Mouse (Mus musculus) ES-E14 (cell line): Measurements from ENCODE around the gene Aadacl3. TPM values are rescaled to one million over a fixed set of nuclear protein-coding genes. Genes with fewer than 3 reads are reported as not detected.

Source experiments
- DNase-seq: peaks from one replicate; pipeline ENCODE4 v3.0.0-alpha.2; 2013; ENCODE audit warnings: low read depth, low spot score
- H3K27ac ChIP-seq: 2 replicates; pipeline ENCODE4 v1.5.1; 2012; ENCODE audit warnings: low read depth, mild to moderate bottlenecking, low read length, moderate library complexity, mixed read lengths; ENCODE audit not compliant: poor library complexity, insufficient read depth, severe bottlenecking
- H3K36me3 ChIP-seq: 2 replicates; pipeline ENCODE4 v1.6.1; 2012; ENCODE audit warnings: mild to moderate bottlenecking, low read length, moderate library complexity, mixed read lengths; ENCODE audit not compliant: control insufficient read depth, poor library complexity, insufficient read depth, severe bottlenecking
- H3K4me1 ChIP-seq, 2 experiments: fragments of 150-350 bp in 1 of 2; sonication (generic) in 1 of 2; 2 replicates each; pipeline ENCODE4 v1.6.1; 2012; ENCODE audit warnings: low read length in 2 of 2, mild to moderate bottlenecking in 1 of 2, mixed read lengths in 1 of 2; ENCODE audit not compliant: control insufficient read depth in 2 of 2, insufficient read depth in 2 of 2, poor library complexity in 1 of 2
- H3K4me3 ChIP-seq, 2 experiments: fragments of 150-350 bp in 1 of 2; sonication (generic) in 1 of 2; 2 replicates each; pipeline ENCODE4 v1.5.1; 2012; ENCODE audit warnings: low read length in 2 of 2, low read depth in 1 of 2, mild to moderate bottlenecking in 1 of 2, mixed read lengths in 1 of 2; ENCODE audit not compliant: insufficient read depth in 1 of 2, poor library complexity in 1 of 2, severe bottlenecking in 1 of 2
- H3K9ac ChIP-seq: 2 replicates; pipeline ENCODE4 v1.6.1; 2012; ENCODE audit warnings: low read depth, mild to moderate bottlenecking, low read length, mixed read lengths; ENCODE audit not compliant: poor library complexity, insufficient read depth, severe bottlenecking
- H3K9me3 ChIP-seq: fragments of 150-350 bp; sonication (generic); 2 replicates; pipeline ENCODE4 v1.6.1; 2012; ENCODE audit warnings: low read depth, mild to moderate bottlenecking, low read length; ENCODE audit not compliant: control insufficient read depth, insufficient read depth
- CHD2 ChIP-seq: IDR thresholded peaks from 2 replicates; pipeline ENCODE4 v1.6.1; 2014; ENCODE audit warnings: mild to moderate bottlenecking, low read depth, low read length, inconsistent platforms
- HCFC1 ChIP-seq: IDR thresholded peaks from 2 replicates; pipeline ENCODE4 v1.6.1; 2012; ENCODE audit warnings: low read length, inconsistent platforms, borderline replicate concordance; ENCODE audit not compliant: insufficient read depth
- MAFK ChIP-seq: IDR thresholded peaks from 2 replicates; pipeline ENCODE4 v1.6.1; 2014; ENCODE audit warnings: mild to moderate bottlenecking, low read depth, low read length, inconsistent platforms; ENCODE audit not compliant: insufficient read depth
- ZC3H11A ChIP-seq: IDR thresholded peaks from 2 replicates; pipeline ENCODE4 v1.6.1; 2012; ENCODE audit warnings: low read depth, mild to moderate bottlenecking, inconsistent platforms, low read length, borderline replicate concordance
- ZNF384 ChIP-seq: IDR thresholded peaks from 2 replicates; pipeline ENCODE4 v1.6.1; 2012; ENCODE audit warnings: low read depth, low read length, inconsistent platforms
- in situ Hi-C, 2 experiments: fragments of 600-800 bp; cut with MboI; formaldehyde crosslinking; loops; one replicate each; pipeline ENCODE4 v1.15.1; 2025; ENCODE audit warnings: low sequenced_read_pairs in 2 of 2, inconsistent platforms in 1 of 2; ENCODE audit not compliant: unreplicated experiment in 2 of 2
- total RNA-seq: library from RNA; depleted of rRNA; stranded (reverse); fragments of 300-350 nt; gene quantifications from 2 replicates; pipeline ENCODE4 v1.2.3, GENCODE M21; 2012; rRNA removed

Gene Aadacl3
- total RNA-seq, 1 experiment: not detected

GRCm38 (mm10) chr4:144408290-144408689, 55.3 kb downstream of the Aadacl3 start, which contains the start of gene Pramef12:
Pramef12 (minus strand) TSS chr4:144408464.
- Histone ChIP-seq H3K27ac (no peak within 1 kb of the TSS), H3K36me3 (no peaks in the 10 kb centered on the region), H3K4me3 (peak within 1 kb of the TSS; percentile 69 to 70), H3K9me3 (no peaks in the 10 kb centered on the region), H3K9ac (peak within 1 kb of the TSS; percentile 62), H3K4me1 (peaks cover 5 to 8% of the 10 kb centered on the region in 2 experiments; a peak in 2 of 4 replicates)
- TF ChIP-seq MAFK: no peak
- TF ChIP-seq HCFC1: no peak
- no peak for TF ChIP-seq ZC3H11A
- in situ Hi-C loops: no loop called here
- peak; percentile 62 for DNase-seq

GRCm38 (mm10) chr4:144406261-144406660, 57.3 kb downstream of the Aadacl3 start:
- Histone ChIP-seq H3K9ac (no peak overlapping the region), H3K9me3 (no peaks in the 10 kb centered on the region), H3K4me1 (peaks cover 7 to 11% of the 10 kb centered on the region in 2 experiments; a peak in 3 of 4 replicates), H3K36me3 (no peaks in the 10 kb centered on the region), H3K4me3 (no peak overlapping the region), H3K27ac (no peak overlapping the region)
- TF ChIP-seq ZC3H11A (no peak), HCFC1 (no peak), ZNF384 (no peak), MAFK (no peak), CHD2 (no peak)
- in situ Hi-C loops: no loop called here
- DNase-seq: no peak

- Histone ChIP-seq H3K36me3 (no peaks in the 10 kb centered on the region), H3K4me1 (peaks cover 7 to 13% of the 10 kb centered on the region in 2 experiments), H3K9ac (peak overlapping the region; percentile 70), H3K4me3 (peak overlapping the region; percentile 48 to 61), H3K27ac (peak overlapping the region; percentile 93), H3K9me3 (no peaks in the 10 kb centered on the region)
- TF ChIP-seq ZNF384 (no peak), MAFK (no peak)
- in situ Hi-C loops: no loop called here
- peak; percentile 82 for DNase-seq
Measured at GRCm38 (mm10) chr4:144404456-144405086, 59.0 kb downstream of the Aadacl3 start.

Other genes starting within 250 kb of the Aadacl3 start
- 0.13 TPM in 1 of 2 replicates, not detected in the other for gene Pramel5, start 183.3 kb downstream of the Aadacl3 start, total RNA-seq
- gene Gm13128, start 133.5 kb downstream of the Aadacl3 start, total RNA-seq: 1.4 and 7.5 TPM in 2 replicates
- 3.7 and 4.3 TPM in 2 replicates for gene Gm13119, start 105.8 kb downstream of the Aadacl3 start, total RNA-seq
- gene Pramef20, start 85.8 kb downstream of the Aadacl3 start, total RNA-seq: not detected in 2 replicates
- gene Pramef12, start 55.3 kb downstream of the Aadacl3 start, total RNA-seq: 14.5 and 20.3 TPM in 2 replicates
- not detected in 2 replicates for gene 1700012P22Rik, start 25.0 kb downstream of the Aadacl3 start, total RNA-seq
- not detected in 2 replicates for gene Gm9944, start 10.4 kb downstream of the Aadacl3 start, total RNA-seq
- not detected in 2 replicates for gene 9430007A20Rik, start 56.1 kb upstream of the Aadacl3 start, total RNA-seq
- gene Gm13124, start 101.4 kb upstream of the Aadacl3 start, total RNA-seq: 0.22 and 0.37 TPM in 2 replicates
- not detected in 2 replicates for gene Aadacl4, start 150.0 kb upstream of the Aadacl3 start, total RNA-seq
- gene Gm436, start 222.6 kb upstream of the Aadacl3 start, total RNA-seq: not detected in 2 replicates